Mouse (Mus musculus): ENCODE results near the gene Pla2g12a. TPM values are rescaled to one million over a fixed set of nuclear protein-coding genes. Genes with fewer than 3 reads are reported as not detected.

Gene Pla2g12a
- polyA plus RNA-seq, 2 experiments: 16.4 to 27.5 TPM

DNA sequence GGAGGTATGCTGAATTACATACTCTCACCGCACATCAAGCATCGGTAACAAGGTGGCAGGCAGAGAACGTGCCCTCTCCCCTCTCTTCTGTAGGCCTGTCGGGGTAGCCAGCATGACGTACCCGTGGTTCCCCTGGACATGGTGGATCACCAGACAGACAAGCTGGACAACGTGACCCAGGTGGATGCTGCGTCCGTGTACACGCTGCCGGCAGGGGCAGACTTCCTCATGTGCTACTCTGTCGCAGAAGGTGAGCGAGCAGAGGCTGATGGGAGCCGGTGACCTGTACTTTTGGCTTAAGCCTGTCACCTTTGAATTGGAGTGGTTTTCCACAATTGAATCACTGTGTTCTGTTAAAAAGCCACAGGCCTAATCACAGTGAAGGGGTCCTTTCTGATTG is 33.6 kb downstream of the Pla2g12a start:
- Histone ChIP-seq H3K9me3 (ENCODE audit: control insufficient read depth, low read length) (no peaks in the 10 kb centered on the region), H3K4me1 (ENCODE audit: control insufficient read depth, insufficient read depth, low read length) (no peaks in the 10 kb centered on the region), H3K4me3 (replicated peaks; ENCODE audit: low read length) (no peak overlapping the region), H3K9ac (ENCODE audit: low read depth, low read length, severe bottlenecking) (no peak overlapping the region), H3K36me3 (ENCODE audit: control insufficient read depth, insufficient read depth, low read length) (peaks cover 61% of the 10 kb centered on the region), H3K27me3 (ENCODE audit: control insufficient read depth, insufficient read depth, low read length) (no peaks in the 10 kb centered on the region), H3K4me2 (replicated peaks; ENCODE audit: low read depth, low read length, severe bottlenecking) (no peak overlapping the region), H3K27ac (replicated peaks; ENCODE audit: low read depth, low read length) (no peak overlapping the region)
- 91% methylated on average over 14 of the region's 14 CpGs for WGBS
- ATAC-seq (ENCODE audit: low FRiP score, low read depth) (no peak), DNase-seq (ENCODE audit: low spot score) (no peak)
- no peak for TF ChIP-seq POLR2A (IDR thresholded peaks at IDR 0.05; ENCODE audit: borderline replicate concordance, extremely low read depth, insufficient read depth, insufficient read length)

DNA sequence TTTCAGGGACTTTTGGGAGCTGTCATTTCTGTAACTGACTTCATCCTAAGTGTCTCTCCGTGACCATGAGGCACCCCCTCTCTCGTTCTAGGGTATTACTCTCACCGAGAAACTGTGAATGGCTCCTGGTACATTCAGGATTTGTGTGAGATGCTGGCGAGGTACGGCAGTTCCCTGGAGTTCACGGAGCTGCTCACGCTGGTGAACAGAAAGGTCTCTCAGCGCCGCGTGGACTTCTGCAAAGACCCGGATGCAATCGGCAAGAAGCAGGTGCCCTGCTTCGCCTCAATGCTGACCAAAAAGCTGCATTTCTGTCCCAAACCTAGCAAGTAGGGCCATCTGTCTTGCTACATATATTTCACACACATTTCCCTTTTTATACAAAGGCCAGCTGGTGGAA is 34.8 kb downstream of the Pla2g12a start:
- Histone ChIP-seq H3K36me3 (ENCODE audit: control insufficient read depth, insufficient read depth, low read length) (peaks cover 55% of the 10 kb centered on the region), H3K9ac (ENCODE audit: low read depth, low read length, severe bottlenecking) (no peak overlapping the region)

DNA sequence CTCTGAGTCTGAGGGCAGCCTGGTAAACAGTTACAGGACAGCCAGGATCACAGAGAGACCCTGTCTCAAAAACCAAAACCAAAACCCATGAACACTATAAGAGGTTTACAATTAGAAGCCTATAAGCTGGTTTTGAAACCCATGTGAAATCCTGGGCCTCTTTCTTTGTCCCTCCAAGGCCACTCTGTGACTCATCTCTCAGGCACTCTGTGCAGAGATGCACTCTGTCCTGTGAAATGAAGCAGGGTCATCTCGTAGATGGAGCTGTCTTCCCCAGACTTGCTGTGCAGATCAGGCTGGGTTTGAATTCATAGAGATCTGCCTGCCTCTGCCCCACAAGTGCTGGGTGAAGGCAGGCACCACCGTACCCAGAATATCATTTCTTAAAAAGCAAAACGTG is 39.0 kb downstream of the Pla2g12a start:
- 83% methylated on average over 3 of the region's 3 CpGs for WGBS
- TF ChIP-seq POLR2A (IDR thresholded peaks at IDR 0.05; ENCODE audit: borderline replicate concordance, extremely low read depth, insufficient read depth, insufficient read length): no peak
- H3K27me3 ChIP-seq (ENCODE audit: control insufficient read depth, insufficient read depth, low read length): no peaks in the 10 kb centered on the region
- ATAC-seq (ENCODE audit: low FRiP score, low read depth): no peak
- H3K9me3 ChIP-seq (ENCODE audit: control insufficient read depth, low read length): no peaks in the 10 kb centered on the region
- H3K36me3 ChIP-seq (ENCODE audit: control insufficient read depth, insufficient read depth, low read length): peaks cover 16% of the 10 kb centered on the region
- no peak overlapping the region for H3K27ac ChIP-seq (replicated peaks; ENCODE audit: low read depth, low read length)
- no peaks in the 10 kb centered on the region for H3K4me1 ChIP-seq (ENCODE audit: control insufficient read depth, insufficient read depth, low read length)
- H3K4me2 ChIP-seq (replicated peaks; ENCODE audit: low read depth, low read length, severe bottlenecking): no peak overlapping the region
- DNase-seq (ENCODE audit: low spot score): no peak
- no peak overlapping the region for H3K9ac ChIP-seq (ENCODE audit: low read depth, low read length, severe bottlenecking)
- H3K4me3 ChIP-seq (replicated peaks; ENCODE audit: low read length): no peak overlapping the region

More for the DNA sequence above, 34.8 kb downstream of the Pla2g12a start:
- Histone ChIP-seq H3K27me3 (ENCODE audit: control insufficient read depth, insufficient read depth, low read length) (no peaks in the 10 kb centered on the region), H3K27ac (replicated peaks; ENCODE audit: low read depth, low read length) (no peak overlapping the region), H3K9me3 (ENCODE audit: control insufficient read depth, low read length) (no peaks in the 10 kb centered on the region), H3K4me3 (replicated peaks; ENCODE audit: low read length) (no peak overlapping the region), H3K4me2 (replicated peaks; ENCODE audit: low read depth, low read length, severe bottlenecking) (no peak overlapping the region), H3K4me1 (ENCODE audit: control insufficient read depth, insufficient read depth, low read length) (no peaks in the 10 kb centered on the region)
- WGBS: 94% methylated on average over 13 of the region's 13 CpGs
- no peak for TF ChIP-seq POLR2A (IDR thresholded peaks at IDR 0.05; ENCODE audit: borderline replicate concordance, extremely low read depth, insufficient read depth, insufficient read length)
- DNase-seq (ENCODE audit: low spot score) (no peak), ATAC-seq (ENCODE audit: low FRiP score, low read depth) (no peak)

DNA sequence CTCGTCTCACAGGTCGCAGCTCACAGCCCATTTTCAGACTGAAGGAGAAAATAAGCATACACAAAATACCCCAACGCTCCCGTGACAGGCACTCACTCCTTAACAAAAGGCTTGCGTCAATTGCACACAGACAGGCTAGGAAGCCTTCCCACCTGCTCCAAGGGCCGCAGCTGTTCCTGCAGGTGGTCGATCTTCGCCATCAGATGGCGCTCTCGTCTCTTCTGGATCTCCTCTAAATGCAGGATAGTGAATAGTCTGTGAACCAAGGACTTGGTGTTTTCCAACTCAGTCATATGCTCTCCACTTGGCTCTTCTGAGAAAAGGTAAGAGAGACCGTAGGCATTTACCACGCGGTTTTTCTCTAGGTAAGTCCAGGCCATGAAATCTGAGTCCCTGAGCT is 40.0 kb downstream of the Pla2g12a start:
- Histone ChIP-seq H3K27ac (replicated peaks; ENCODE audit: low read depth, low read length) (no peak overlapping the region), H3K36me3 (ENCODE audit: control insufficient read depth, insufficient read depth, low read length) (peaks cover 8% of the 10 kb centered on the region), H3K9me3 (ENCODE audit: control insufficient read depth, low read length) (no peaks in the 10 kb centered on the region), H3K9ac (ENCODE audit: low read depth, low read length, severe bottlenecking) (no peak overlapping the region), H3K4me3 (replicated peaks; ENCODE audit: low read length) (no peak overlapping the region), H3K4me2 (replicated peaks; ENCODE audit: low read depth, low read length, severe bottlenecking) (no peak overlapping the region), H3K4me1 (ENCODE audit: control insufficient read depth, insufficient read depth, low read length) (no peaks in the 10 kb centered on the region), H3K27me3 (ENCODE audit: control insufficient read depth, insufficient read depth, low read length) (no peaks in the 10 kb centered on the region)
- TF ChIP-seq POLR2A (IDR thresholded peaks at IDR 0.05; ENCODE audit: borderline replicate concordance, extremely low read depth, insufficient read depth, insufficient read length): no peak
- ATAC-seq (ENCODE audit: low FRiP score, low read depth): peak; percentile 65; the same call in 1 of the 2 replicates
- DNase-seq (ENCODE audit: low spot score): peak; percentile 62
- WGBS: 10% methylated on average over 13 of the region's 13 CpGs

DNA sequence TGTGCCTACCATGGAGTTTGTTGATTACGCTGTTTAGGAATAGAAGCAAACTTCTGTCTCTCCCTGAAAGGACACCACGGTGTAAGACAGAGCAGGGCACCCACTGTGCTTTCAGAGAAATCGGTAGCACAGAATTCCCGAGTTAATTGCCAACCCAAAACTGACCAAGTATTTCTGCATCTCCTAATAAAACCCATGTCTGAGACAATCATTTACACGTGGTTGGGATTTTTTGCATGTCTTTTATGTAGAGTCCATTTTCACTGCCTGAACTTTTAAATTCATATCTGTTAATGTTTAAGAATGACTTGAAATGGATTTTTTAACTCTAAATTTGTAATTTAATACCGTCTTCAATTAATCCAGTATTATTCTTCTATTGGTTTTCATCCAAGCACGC is 45.2 kb downstream of the Pla2g12a start:
- WGBS: 88% methylated on average over 7 of the region's 7 CpGs
- no peak for DNase-seq (ENCODE audit: low spot score)

DNA sequence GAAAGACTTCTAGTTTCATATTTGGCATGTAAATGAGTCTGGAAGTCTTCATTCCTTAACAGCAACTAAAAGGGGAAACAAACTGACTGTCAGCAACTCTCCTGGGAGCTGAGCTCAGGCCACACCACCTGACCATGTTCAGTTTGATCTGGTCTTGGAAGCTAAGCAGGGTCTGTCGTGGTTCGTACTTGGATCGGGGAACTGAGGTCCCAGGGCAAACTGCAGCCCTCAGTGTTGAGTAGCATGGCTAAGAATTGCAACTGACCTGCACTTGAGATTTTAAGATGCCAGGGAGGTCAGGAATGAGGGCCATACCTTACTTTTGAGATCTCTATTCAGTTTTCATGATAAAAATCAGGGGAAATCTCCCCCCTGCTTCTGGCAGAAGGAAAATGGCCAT is 47.5 kb downstream of the Pla2g12a start:
- H3K27me3 ChIP-seq (ENCODE audit: control insufficient read depth, insufficient read depth, low read length): no peaks in the 10 kb centered on the region
- no peak for ATAC-seq (ENCODE audit: low FRiP score, low read depth)
- DNase-seq (ENCODE audit: low spot score): no peak
- no peaks in the 10 kb centered on the region for H3K9me3 ChIP-seq (ENCODE audit: control insufficient read depth, low read length)
- H3K4me2 ChIP-seq (replicated peaks; ENCODE audit: low read depth, low read length, severe bottlenecking): no peak overlapping the region
- no peak overlapping the region for H3K27ac ChIP-seq (replicated peaks; ENCODE audit: low read depth, low read length)
- H3K9ac ChIP-seq (ENCODE audit: low read depth, low read length, severe bottlenecking): no peak overlapping the region
- H3K4me1 ChIP-seq (ENCODE audit: control insufficient read depth, insufficient read depth, low read length): no peaks in the 10 kb centered on the region
- H3K4me3 ChIP-seq (replicated peaks; ENCODE audit: low read length): no peak overlapping the region
- H3K36me3 ChIP-seq (ENCODE audit: control insufficient read depth, insufficient read depth, low read length): no peaks in the 10 kb centered on the region
- WGBS: 92% methylated on average over 3 of the region's 3 CpGs
- no peak for TF ChIP-seq POLR2A (IDR thresholded peaks at IDR 0.05; ENCODE audit: borderline replicate concordance, extremely low read depth, insufficient read depth, insufficient read length)

More for the DNA sequence above, 45.2 kb downstream of the Pla2g12a start:
- Histone ChIP-seq H3K4me1 (ENCODE audit: control insufficient read depth, insufficient read depth, low read length) (no peaks in the 10 kb centered on the region), H3K36me3 (ENCODE audit: control insufficient read depth, insufficient read depth, low read length) (no peaks in the 10 kb centered on the region), H3K9ac (ENCODE audit: low read depth, low read length, severe bottlenecking) (no peak overlapping the region), H3K4me3 (replicated peaks; ENCODE audit: low read length) (no peak overlapping the region), H3K9me3 (ENCODE audit: control insufficient read depth, low read length) (no peaks in the 10 kb centered on the region), H3K27me3 (ENCODE audit: control insufficient read depth, insufficient read depth, low read length) (no peaks in the 10 kb centered on the region), H3K4me2 (replicated peaks; ENCODE audit: low read depth, low read length, severe bottlenecking) (no peak overlapping the region), H3K27ac (replicated peaks; ENCODE audit: low read depth, low read length) (no peak overlapping the region)
- TF ChIP-seq POLR2A (IDR thresholded peaks at IDR 0.05; ENCODE audit: borderline replicate concordance, extremely low read depth, insufficient read depth, insufficient read length): no peak
- ATAC-seq (ENCODE audit: low FRiP score, low read depth): no peak
